ENCODE assay signal across 8 mouse cellular contexts in genomic region chr17:47973563-47974472, GRCm38 (mm10). TPM values are rescaled to one million over a fixed set of nuclear protein-coding genes. Genes with fewer than 3 reads are reported as not detected.
DNase-seq lines count a peak whose midpoint lies in the region; ATAC-seq and TF ChIP-seq lines count a peak whose summit lies in the region.

No protein-coding gene starts in this region.

- H3K36me3 ChIP-seq in spleen, adult 2 months (ENCODE audit: control insufficient read depth, insufficient read depth, low read length), result no peaks in the 10 kb centered on the region
- H3K36me3 ChIP-seq in embryonic facial prominence, embryonic 14.5 days (ENCODE audit: control insufficient read depth, insufficient read depth, low read length), result no peaks in the 10 kb centered on the region
- H3K36me3 ChIP-seq in heart, embryonic 13.5 days, result no peaks in the 10 kb centered on the region
- H3K36me3 ChIP-seq in kidney, embryonic 15.5 days, result no peaks in the 10 kb centered on the region

- H3K4me3 ChIP-seq in spleen, adult 2 months (ENCODE audit: extremely low read depth, insufficient read depth, insufficient read length), result peak overlapping the region; percentile 3; the same call in 1 of the 2 replicates
- H3K4me3 ChIP-seq in embryonic facial prominence, embryonic 14.5 days (ENCODE audit: low read depth, low read length), result peak overlapping the region; percentile 35
- H3K4me3 ChIP-seq in heart, embryonic 13.5 days, result peak overlapping the region; percentile 53
- peak overlapping the region; percentile 43 for H3K4me3 ChIP-seq in kidney, embryonic 15.5 days (replicated peaks)
- H3K4me3 ChIP-seq in olfactory bulb, adult 2 months (ENCODE audit: insufficient read depth, low read depth, low read length), result peak overlapping the region; percentile 37

- H3K27ac ChIP-seq in spleen, adult 2 months (ENCODE audit: insufficient read depth, low read length), result no peak overlapping the region
- peak overlapping the region; percentile 83 for H3K27ac ChIP-seq in embryonic facial prominence, embryonic 14.5 days (replicated peaks; ENCODE audit: low read depth, low read length)
- H3K27ac ChIP-seq in heart, embryonic 13.5 days (replicated peaks), result peak overlapping the region; percentile 88
- H3K27ac ChIP-seq in kidney, embryonic 15.5 days, result peak overlapping the region; percentile 88
- H3K27ac ChIP-seq in olfactory bulb, adult 2 months (ENCODE audit: insufficient read depth, low read depth, low read length), result no peak overlapping the region

- H3K4me1 ChIP-seq in spleen, adult 2 months (ENCODE audit: control insufficient read depth, insufficient read depth, insufficient read length), result peaks cover 10% of the 10 kb centered on the region
- H3K4me1 ChIP-seq in embryonic facial prominence, embryonic 14.5 days (ENCODE audit: control insufficient read depth, insufficient read depth, low read length), result peaks cover 30% of the 10 kb centered on the region
- peaks cover 45% of the 10 kb centered on the region for H3K4me1 ChIP-seq in heart, embryonic 13.5 days
- peaks cover 50% of the 10 kb centered on the region for H3K4me1 ChIP-seq in kidney, embryonic 15.5 days
- H3K4me1 ChIP-seq in olfactory bulb, adult 2 months (ENCODE audit: control insufficient read depth, insufficient read depth, low read length), result peaks cover 26% of the 10 kb centered on the region

- peak overlapping the region; percentile 64 for H3K4me2 ChIP-seq in embryonic facial prominence, embryonic 14.5 days (ENCODE audit: low read depth, low read length)
- H3K4me2 ChIP-seq in heart, embryonic 13.5 days, result peak overlapping the region; percentile 82
- peak overlapping the region; percentile 87 for H3K4me2 ChIP-seq in kidney, embryonic 15.5 days

- no peak for TF ChIP-seq CTCF in spleen, adult 2 months (IDR thresholded peaks at IDR 0.05; ENCODE audit: extremely low read depth, insufficient read depth, insufficient read length, insufficient replicate concordance)
- TF ChIP-seq CTCF in olfactory bulb, adult 2 months (IDR thresholded peaks at IDR 0.05; ENCODE audit: insufficient read depth, low read depth, low read length), result no peak

- DNase-seq in spleen, adult 2 months (ENCODE audit: low read depth in 1 of 2, low spot score in 2 of 2), result no peak
- DNase-seq in spleen, postnatal 14 days (ENCODE audit: low spot score in 2 of 2), result no peak
- peak; percentile 92 for DNase-seq in embryonic facial prominence, embryonic 14.5 days (ENCODE audit: low spot score)
- peak; percentile 81 to 84 for DNase-seq in lung, adult 18-20 months
- DNase-seq in natural killer cell, adult 2 months (ENCODE audit: low spot score in 2 of 2), result no peak

- H3K9ac ChIP-seq in embryonic facial prominence, embryonic 14.5 days (ENCODE audit: low read depth, low read length), result peak overlapping the region; percentile 38; the same call in 1 of the 2 replicates
- peak overlapping the region; percentile 82 for H3K9ac ChIP-seq in heart, embryonic 13.5 days
- H3K9ac ChIP-seq in kidney, embryonic 15.5 days, result peak overlapping the region; percentile 12; the same call in 1 of the 2 replicates

- H3K27me3 ChIP-seq in spleen, adult 2 months (ENCODE audit: control insufficient read depth, insufficient read depth, low read length), result peaks cover 19% of the 10 kb centered on the region
- H3K27me3 ChIP-seq in embryonic facial prominence, embryonic 14.5 days (replicated peaks; ENCODE audit: control insufficient read depth, insufficient read depth, low read length), result no peaks in the 10 kb centered on the region; the same call in 1 of the 2 replicates
- no peaks in the 10 kb centered on the region for H3K27me3 ChIP-seq in heart, embryonic 13.5 days (replicated peaks)
- peaks cover 15% of the 10 kb centered on the region for H3K27me3 ChIP-seq in kidney, embryonic 15.5 days

- peak; percentile 58 for ATAC-seq in embryonic facial prominence, embryonic 14.5 days (ENCODE audit: low read depth)
- peak; percentile 53; the same call in 1 of the 2 replicates for ATAC-seq in heart, embryonic 13.5 days (ENCODE audit: extremely low read depth, insufficient number of reproducible peaks, low FRiP score, low TSS enrichment)
- ATAC-seq in kidney, embryonic 15.5 days (replicated peaks; ENCODE audit: low FRiP score), result peak; percentile 64

- no peak for TF ChIP-seq POLR2A in spleen, adult 2 months (IDR thresholded peaks at IDR 0.05; ENCODE audit: low read depth, low read length)
- no peak for TF ChIP-seq POLR2A in olfactory bulb, adult 2 months (IDR thresholded peaks at IDR 0.05; ENCODE audit: insufficient read depth, low read depth, low read length)

- 15% methylated on average over 61 of the region's 61 CpGs for WGBS in spleen, adult 2 months
- 3% methylated on average over 45 of the region's 61 CpGs for WGBS in embryonic facial prominence, embryonic 14.5 days
- WGBS in heart, embryonic 13.5 days, result 2% methylated on average over 61 of the region's 61 CpGs
- WGBS in kidney, embryonic 15.5 days, result 2% methylated on average over 61 of the region's 61 CpGs
- WGBS in olfactory bulb, adult 2 months, result 7% methylated on average over 61 of the region's 61 CpGs

- H3K9me3 ChIP-seq in embryonic facial prominence, embryonic 14.5 days (ENCODE audit: control insufficient read depth, low read length), result no peaks in the 10 kb centered on the region
- no peaks in the 10 kb centered on the region for H3K9me3 ChIP-seq in heart, embryonic 13.5 days
- H3K9me3 ChIP-seq in kidney, embryonic 15.5 days (replicated peaks), result no peaks in the 10 kb centered on the region

RNA-seq across cellular contexts. Expression of gene Foxp4, which starts 49.4 kb away (rescaled TPM):
- polyA plus RNA-seq in spleen, adult 2 months (2012; rRNA removed), result 62.0 and 97.7 TPM in 2 replicates
- polyA plus RNA-seq in embryonic facial prominence, embryonic 14.5 days (2014; fragmentation: Nextera tagmentation; extraction: Ambion mirVana), result 21.0 and 22.7 TPM in 2 replicates
- polyA plus RNA-seq in heart, embryonic 13.5 days (2015; fragmentation: Nextera tagmentation; extraction: Ambion mirVana), result 9.0 and 9.2 TPM in 2 replicates
- 13.0 and 13.7 TPM in 2 replicates for polyA plus RNA-seq in kidney, embryonic 15.5 days (2015; fragmentation: Nextera tagmentation; extraction: Ambion mirVana)
- not detected in 2 replicates for polyA plus RNA-seq in olfactory bulb, adult 2 months (2012; ENCODE audit: insufficient read depth, insufficient read length, low replicate concordance, missing spikeins)

Comparison
In these comparisons a context has a peak if more than half of its experiments do, and no peak if none do; other contexts are left out.
1. DNase-seq: peak in embryonic facial prominence, embryonic 14.5 days (single experiment) and lung, adult 18-20 months (2 of 2); none in spleen, adult 2 months (0 of 2), spleen, postnatal 14 days (0 of 2) and natural killer cell, adult 2 months (0 of 2).
2. H3K27ac ChIP-seq: peak in embryonic facial prominence, embryonic 14.5 days (single experiment), heart, embryonic 13.5 days (single experiment) and kidney, embryonic 15.5 days (single experiment); none in spleen, adult 2 months (single experiment) and olfactory bulb, adult 2 months (single experiment).
3. H3K4me3 ChIP-seq: peak in every context shown above with its lines; median percentile 53 in heart, embryonic 13.5 days; 43 in kidney, embryonic 15.5 days; 37 in olfactory bulb, adult 2 months; 35 in embryonic facial prominence, embryonic 14.5 days; 3 in spleen, adult 2 months.
4. H3K9ac ChIP-seq: peak in every context shown above with its lines; median percentile 82 in heart, embryonic 13.5 days; 38 in embryonic facial prominence, embryonic 14.5 days; 12 in kidney, embryonic 15.5 days.
5. RNA of gene Foxp4, which starts 49.4 kb away (polyA plus RNA-seq): 62.0 to 97.7 TPM in spleen, adult 2 months, 21.0 to 22.7 TPM in embryonic facial prominence, embryonic 14.5 days, 13.0 to 13.7 TPM in kidney, embryonic 15.5 days and 9.0 to 9.2 TPM in heart, embryonic 13.5 days; not detected in olfactory bulb, adult 2 months; every median in the first group is over 10 times any median in the second.
6. Peak in every context shown above with its lines, with median percentiles within 50 percentile points of each other: ATAC-seq and H3K4me2 ChIP-seq.